In genomic region chr10:62183053-62183452, GRCm38 (mm10) we compare ENCODE assay signal across 8 mouse cellular contexts. TPM values are rescaled to one million over a fixed set of nuclear protein-coding genes. Genes with fewer than 3 reads are reported as not detected.
A peak's percentile ranks its signal among the peaks of the same experiment; 100 is the strongest.
DNase-seq lines count a peak whose midpoint lies in the region; ATAC-seq and TF ChIP-seq lines count a peak whose summit lies in the region.

No protein-coding gene starts in this region.

- ATAC-seq in forebrain, postnatal 0 days, result peak; percentile 73
- peak; percentile 65 for ATAC-seq in hindbrain, embryonic 13.5 days (ENCODE audit: low FRiP score)

- H3K4me2 ChIP-seq in forebrain, postnatal 0 days (ENCODE audit: low read depth), result no peak overlapping the region
- H3K4me2 ChIP-seq in hindbrain, embryonic 13.5 days, result no peak overlapping the region

- no peaks in the 10 kb centered on the region for H3K27me3 ChIP-seq in forebrain, postnatal 0 days (ENCODE audit: insufficient read depth, low read length)
- H3K27me3 ChIP-seq in hindbrain, embryonic 13.5 days, result peaks cover 65% of the 10 kb centered on the region

- WGBS in forebrain, postnatal 0 days, result 2% methylated on average over 10 of the region's 10 CpGs
- 2% methylated on average over 10 of the region's 10 CpGs for WGBS in hindbrain, embryonic 13.5 days

- H3K4me1 ChIP-seq in forebrain, postnatal 0 days (ENCODE audit: insufficient read depth), result no peaks in the 10 kb centered on the region
- no peaks in the 10 kb centered on the region for H3K4me1 ChIP-seq in hindbrain, embryonic 13.5 days (replicated peaks)

- TF ChIP-seq CTCF in forebrain, postnatal 0 days (IDR thresholded peaks at IDR 0.05; ENCODE audit: low read depth), result peak; percentile 100

- H3K9me3 ChIP-seq in forebrain, postnatal 0 days (ENCODE audit: low read length), result no peaks in the 10 kb centered on the region
- 0 out of 2 replicates have a peak, but pooled peaks cover 5% of the 10 kb centered on the region for H3K9me3 ChIP-seq in hindbrain, embryonic 13.5 days

- no peak overlapping the region for H3K27ac ChIP-seq in forebrain, postnatal 0 days (ENCODE audit: low read depth, low read length)
- no peak overlapping the region for H3K27ac ChIP-seq in hindbrain, embryonic 13.5 days

- no peaks in the 10 kb centered on the region for H3K36me3 ChIP-seq in forebrain, postnatal 0 days (ENCODE audit: insufficient read depth)
- no peaks in the 10 kb centered on the region for H3K36me3 ChIP-seq in hindbrain, embryonic 13.5 days

- H3K9ac ChIP-seq in forebrain, postnatal 0 days, result no peak overlapping the region
- no peak overlapping the region for H3K9ac ChIP-seq in hindbrain, embryonic 13.5 days

- H3K4me3 ChIP-seq in forebrain, postnatal 0 days (ENCODE audit: low read depth, low read length), result no peak overlapping the region
- no peak overlapping the region for H3K4me3 ChIP-seq in hindbrain, embryonic 13.5 days

- DNase-seq in MEL-GATA-1-ER (ENCODE audit: extremely low read depth, low read depth), result peak; percentile 84
- DNase-seq in cerebellum, adult 11-12 months, result peak; percentile 94
- peak; percentile 97 for DNase-seq in forebrain, postnatal 0 days
- DNase-seq in layer of hippocampus, postnatal 10 days (ENCODE audit: low spot score in 2 of 2), result peak; percentile 98 to 99
- DNase-seq in lung, postnatal 10 days, result peak; percentile 95
- DNase-seq in retina, adult 2 months (ENCODE audit: low read depth, low spot score), result peak; percentile 82
- peak; percentile 94 for DNase-seq in thymus, postnatal 14 days

RNA-seq across cellular contexts. Expression of gene Fam241b, which starts 39.3 kb away (rescaled TPM):
- total RNA-seq in forebrain, postnatal 0 days (2014; rRNA removed), result 118 and 120 TPM in 2 replicates
- polyA plus RNA-seq in forebrain, postnatal 0 days (2015; fragmentation: Nextera tagmentation; extraction: Ambion mirVana), result 193 and 196 TPM in 2 replicates
- 111 and 113 TPM in 2 replicates for polyA plus RNA-seq in hindbrain, embryonic 13.5 days (2015; fragmentation: Nextera tagmentation; extraction: Ambion mirVana)
- 10 to 100 TPM; 49.1 to 55.5 TPM for total RNA-seq in layer of hippocampus, postnatal 10 days (2021)

RNA-seq across cellular contexts. Expression of gene Tspan15, which starts 48.0 kb away (rescaled TPM):
- total RNA-seq in forebrain, postnatal 0 days (2014; rRNA removed), result 7.2 and 11.6 TPM in 2 replicates
- polyA plus RNA-seq in forebrain, postnatal 0 days (2015; fragmentation: Nextera tagmentation; extraction: Ambion mirVana), result 11.6 and 15.2 TPM in 2 replicates
- 20.6 and 22.1 TPM in 2 replicates for polyA plus RNA-seq in hindbrain, embryonic 13.5 days (2015; fragmentation: Nextera tagmentation; extraction: Ambion mirVana)
- 1 to 10 TPM; 7.9 to 9.0 TPM for total RNA-seq in layer of hippocampus, postnatal 10 days (2021)

RNA-seq across cellular contexts. Expression of gene Neurog3, which starts 50.2 kb away (rescaled TPM):
- not detected in 2 replicates for total RNA-seq in forebrain, postnatal 0 days (2014; rRNA removed)
- polyA plus RNA-seq in forebrain, postnatal 0 days (2015; fragmentation: Nextera tagmentation; extraction: Ambion mirVana), result not detected in 2 replicates
- polyA plus RNA-seq in hindbrain, embryonic 13.5 days (2015; fragmentation: Nextera tagmentation; extraction: Ambion mirVana), result 0.30 and 0.65 TPM in 2 replicates
- total RNA-seq in layer of hippocampus, postnatal 10 days (2021), result not detected
